Mouse (Mus musculus) stomach, embryonic 15.5 days (tissue): ENCODE data around the gene Swsap1. TPM values are rescaled to one million over a fixed set of nuclear protein-coding genes. Genes with fewer than 3 reads are reported as not detected.

Source experiments
- ATAC-seq: fragments of 200-750 bp; cut with Nextera tagmentation; 2 replicates; pipeline ENCODE4 v1.8.0; 2017; ENCODE audit warnings: low read depth, moderate number of reproducible peaks, moderate TSS enrichment; ENCODE audit not compliant: insufficient read depth, low FRiP score
- H3K27ac ChIP-seq: fragments of 300-500 bp; sonication (generic); 2 replicates; pipeline ENCODE4 v1.5.1; 2015; ENCODE audit warnings: mild to moderate bottlenecking, inconsistent platforms
- H3K27me3 ChIP-seq: fragments of 300-500 bp; sonication (generic); replicated peaks from 2 replicates; pipeline ENCODE4 v1.6.1; 2015; ENCODE audit warnings: inconsistent platforms
- H3K36me3 ChIP-seq: fragments of 300-500 bp; sonication (generic); 2 replicates; pipeline ENCODE4 v1.6.1; 2015; ENCODE audit warnings: inconsistent platforms
- H3K4me1 ChIP-seq: fragments of 300-500 bp; sonication (generic); 2 replicates; pipeline ENCODE4 v1.6.1; 2015; ENCODE audit warnings: inconsistent platforms
- H3K4me2 ChIP-seq: fragments of 300-500 bp; sonication (generic); 2 replicates; pipeline ENCODE4 v1.6.1; 2015; ENCODE audit warnings: mild to moderate bottlenecking, inconsistent platforms
- H3K4me3 ChIP-seq: fragments of 300-500 bp; sonication (generic); replicated peaks from 2 replicates; pipeline ENCODE4 v1.5.1; 2015; ENCODE audit warnings: inconsistent platforms
- H3K9ac ChIP-seq: fragments of 300-500 bp; sonication (generic); 2 replicates; pipeline ENCODE4 v1.6.1; 2015; ENCODE audit warnings: inconsistent platforms
- H3K9me3 ChIP-seq: fragments of 300-500 bp; sonication (generic); 2 replicates; pipeline ENCODE4 v1.6.1; 2016; ENCODE audit warnings: inconsistent platforms
- WGBS: fragments of 180-500 bp; shearing (Covaris S2); methylation state at CpG from one replicate; pipeline ENCODE4 v1.1.7; 2015; 5-methylcytosine and 5-hydroxymethylcytosine counted together
- polyA plus RNA-seq: library from polyadenylated mRNA; unstranded; fragments of >200 nt; fragmentation: Nextera tagmentation; extraction: Ambion mirVana; gene quantifications from 2 replicates; pipeline ENCODE4 v1.2.1, GENCODE M21; 2015

Gene Swsap1
- polyA plus RNA-seq: 6.2 and 6.6 TPM in 2 replicates

DNA sequence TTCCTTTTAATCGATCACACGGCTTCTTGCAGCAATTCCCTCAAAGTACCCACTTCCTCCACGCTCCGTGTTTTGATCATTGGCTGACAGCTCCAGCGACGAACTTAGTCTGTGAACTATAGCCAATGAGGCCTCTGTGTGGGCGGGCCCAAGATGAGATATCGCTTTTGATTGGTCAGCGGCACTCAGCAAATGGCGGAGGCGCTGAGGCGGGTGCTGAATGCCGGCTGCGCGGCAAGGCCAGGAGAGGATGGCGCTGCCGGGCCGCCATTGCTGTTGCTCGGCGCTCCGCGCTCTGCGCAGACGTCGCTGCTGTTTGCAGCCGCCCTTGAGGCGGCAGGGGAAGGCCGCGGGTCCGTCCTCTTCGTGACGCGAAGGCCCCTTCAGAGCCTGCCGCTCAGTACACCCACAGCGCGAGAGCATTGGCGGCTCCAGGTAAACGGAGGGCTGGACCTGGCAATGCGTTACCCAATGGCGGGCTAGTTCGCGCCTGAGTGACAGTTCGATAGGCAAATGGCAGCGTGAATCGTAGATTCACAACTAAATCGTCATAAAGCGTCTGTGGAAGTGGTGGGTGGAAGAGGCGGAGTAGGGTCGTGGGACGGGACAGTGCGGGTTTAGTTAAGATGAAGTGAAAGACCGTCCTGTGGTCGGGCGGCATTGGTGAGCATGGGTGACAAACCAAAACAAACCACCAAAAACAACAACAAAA, at the start of gene Swsap1:
Gene Swsap1, plus strand, starts transcription at position 186 of the 712 bp plus-strand sequence.
- peak; percentile 96 for ATAC-seq
- H3K27ac ChIP-seq: peak within 1 kb of the TSS; percentile 93
- peak within 1 kb of the TSS; percentile 57 for H3K4me2 ChIP-seq
- 0% methylated on average over 54 of the region's 54 CpGs for WGBS
- H3K4me1 ChIP-seq: peaks cover 8% of the 10 kb centered on the region; the same call in 1 of the 2 replicates
- H3K9ac ChIP-seq: peak within 1 kb of the TSS; percentile 70; the same call in 1 of the 2 replicates
- H3K27me3 ChIP-seq: peaks cover 1% of the 10 kb centered on the region
- H3K36me3 ChIP-seq: no peaks in the 10 kb centered on the region
- H3K9me3 ChIP-seq: no peaks in the 10 kb centered on the region
- H3K4me3 ChIP-seq: peak within 1 kb of the TSS; percentile 75

GRCm38 (mm10) chr9:21908216-21908615, 47.3 kb upstream of the Swsap1 start:
- ATAC-seq: no peak
- 70% methylated on average over 11 of the region's 11 CpGs for WGBS
- H3K27me3 ChIP-seq: no peaks in the 10 kb centered on the region
- 0 out of 2 replicates have a peak, but pooled peaks cover 6% of the 10 kb centered on the region for H3K36me3 ChIP-seq
- no peaks in the 10 kb centered on the region for H3K4me1 ChIP-seq
- no peak overlapping the region for H3K4me3 ChIP-seq
- no peak overlapping the region for H3K27ac ChIP-seq
- no peak overlapping the region for H3K4me2 ChIP-seq
- H3K9ac ChIP-seq: no peak overlapping the region
- H3K9me3 ChIP-seq: no peaks in the 10 kb centered on the region

DNA sequence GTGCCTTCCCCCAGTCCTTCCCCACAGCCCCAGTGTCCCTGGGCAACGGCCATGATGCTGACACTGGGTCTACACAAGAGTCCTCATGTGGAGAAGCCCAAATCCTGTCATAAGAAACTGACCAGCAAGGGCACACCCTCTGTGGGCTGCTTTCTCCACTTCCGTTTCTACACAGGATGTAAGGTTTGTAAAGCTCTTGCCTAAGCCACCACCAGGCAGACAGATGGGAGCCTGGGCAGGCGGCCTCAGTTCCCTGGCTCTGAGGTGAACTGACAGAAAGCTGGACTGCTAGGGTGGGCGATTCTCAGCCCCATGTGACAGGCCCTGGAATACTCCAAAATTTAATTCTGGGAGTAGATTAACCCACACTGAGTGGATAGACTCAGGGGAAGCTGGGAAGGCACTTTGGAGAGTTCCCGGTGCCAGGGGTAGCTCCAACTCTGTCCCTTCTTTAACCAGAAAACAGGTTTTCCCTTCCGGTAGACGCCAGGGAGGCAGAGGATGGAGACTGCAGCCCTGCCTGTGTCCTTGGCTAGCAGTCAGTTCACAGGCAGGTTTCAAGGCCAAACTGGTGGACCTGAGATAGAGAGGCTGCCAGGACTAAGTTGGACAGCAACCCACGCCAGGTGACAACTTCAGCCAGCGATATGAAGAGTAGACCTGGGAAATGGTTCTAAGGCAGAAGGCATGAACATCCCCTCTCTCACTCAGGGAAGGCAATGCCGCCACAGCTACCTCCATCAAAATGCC, 45.9 kb upstream of the Swsap1 start:
- H3K27ac ChIP-seq: no peak overlapping the region
- no peak overlapping the region for H3K9ac ChIP-seq
- H3K9me3 ChIP-seq: no peaks in the 10 kb centered on the region
- no peak overlapping the region for H3K4me3 ChIP-seq
- WGBS: 70% methylated on average over 10 of the region's 10 CpGs
- 0 out of 2 replicates have a peak, but pooled peaks cover 6% of the 10 kb centered on the region for H3K36me3 ChIP-seq
- ATAC-seq: no peak
- no peak overlapping the region for H3K4me2 ChIP-seq
- H3K4me1 ChIP-seq: no peaks in the 10 kb centered on the region
- no peaks in the 10 kb centered on the region for H3K27me3 ChIP-seq

- peak overlapping the region; percentile 62; the same call in 1 of the 2 replicates for H3K9ac ChIP-seq
- 0 out of 2 replicates have a peak, but pooled peaks cover 6% of the 10 kb centered on the region for H3K4me1 ChIP-seq
- H3K36me3 ChIP-seq: no peaks in the 10 kb centered on the region
- H3K27me3 ChIP-seq: no peaks in the 10 kb centered on the region
- H3K27ac ChIP-seq: peak overlapping the region; percentile 85
- H3K4me3 ChIP-seq: peak overlapping the region; percentile 82
- 42% methylated on average over 3 of the region's 3 CpGs for WGBS
- H3K9me3 ChIP-seq: no peaks in the 10 kb centered on the region
- H3K4me2 ChIP-seq: peak overlapping the region; percentile 96
- ATAC-seq: no peak; the same call in 1 of the 2 replicates
These were observed 38.6 kb upstream of the Swsap1 start for GRCm38 (mm10) chr9:21916851-21917492.

DNA sequence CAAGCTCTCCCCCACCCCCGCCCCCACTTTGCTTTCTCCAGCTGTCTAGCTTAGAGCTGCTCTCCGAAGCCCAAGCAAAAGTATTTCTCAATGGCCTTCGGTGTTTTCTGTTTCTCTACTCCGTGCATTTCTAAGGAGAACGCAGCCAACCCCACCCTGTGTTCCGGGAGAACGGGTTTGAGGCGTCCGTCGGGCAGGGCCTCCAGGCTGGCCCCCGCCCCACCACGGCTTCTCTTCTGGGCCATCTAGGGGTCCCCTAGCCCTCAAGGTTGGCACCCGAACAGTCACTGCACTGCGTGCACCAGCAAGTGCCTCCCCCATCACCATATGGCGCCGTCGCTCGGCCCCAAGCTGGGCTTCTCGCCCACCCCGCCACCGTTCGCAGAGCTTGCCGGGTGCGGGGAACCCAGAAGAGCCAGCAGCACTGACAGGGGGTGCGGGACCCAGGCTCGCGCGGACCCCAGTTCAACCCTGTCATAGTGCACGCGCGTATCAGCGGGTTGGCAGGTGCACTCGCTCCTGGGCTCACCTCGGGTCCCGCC, 38.0 kb upstream of the Swsap1 start:
- ATAC-seq: peak; percentile 19
- WGBS: 2% methylated on average over 35 of the region's 35 CpGs
- peak overlapping the region; percentile 85 for H3K27ac ChIP-seq
- H3K9me3 ChIP-seq: no peaks in the 10 kb centered on the region
- H3K36me3 ChIP-seq: no peaks in the 10 kb centered on the region
- H3K4me2 ChIP-seq: peak overlapping the region; percentile 96
- peak overlapping the region; percentile 82 for H3K4me3 ChIP-seq
- H3K4me1 ChIP-seq: 0 out of 2 replicates have a peak, but pooled peaks cover 6% of the 10 kb centered on the region
- peak overlapping the region; percentile 62 for H3K9ac ChIP-seq
- no peaks in the 10 kb centered on the region for H3K27me3 ChIP-seq

GRCm38 (mm10) chr9:21918035-21918592, 37.4 kb upstream of the Swsap1 start, which contains the start of gene Rab3d:
Gene Rab3d (minus strand): TSS chr9:21918192.
- no peaks in the 10 kb centered on the region for H3K36me3 ChIP-seq
- H3K4me1 ChIP-seq: 0 out of 2 replicates have a peak, but pooled peaks cover 6% of the 10 kb centered on the region
- peak within 1 kb of the TSS; percentile 96 for H3K4me2 ChIP-seq
- peak within 1 kb of the TSS; percentile 62 for H3K9ac ChIP-seq
- H3K27me3 ChIP-seq: no peaks in the 10 kb centered on the region
- H3K4me3 ChIP-seq: peak within 1 kb of the TSS; percentile 82
- WGBS: 0% methylated on average over 36 of the region's 36 CpGs
- H3K9me3 ChIP-seq: no peaks in the 10 kb centered on the region
- peak within 1 kb of the TSS; percentile 85 for H3K27ac ChIP-seq
- peak; percentile 92 for ATAC-seq

GRCm38 (mm10) chr9:21918692-21919384, 36.7 kb upstream of the Swsap1 start:
- H3K9me3 ChIP-seq: no peaks in the 10 kb centered on the region
- no peak overlapping the region for H3K9ac ChIP-seq
- 0 out of 2 replicates have a peak overlapping the region, but pooled peaks have one; percentile 2 for H3K27ac ChIP-seq
- H3K4me2 ChIP-seq: peak overlapping the region; percentile 96
- peaks cover 9% of the 10 kb centered on the region for H3K4me1 ChIP-seq
- no peaks in the 10 kb centered on the region for H3K36me3 ChIP-seq
- H3K27me3 ChIP-seq: no peaks in the 10 kb centered on the region
- peak overlapping the region; percentile 82; the same call in 1 of the 2 replicates for H3K4me3 ChIP-seq
- WGBS: 24% methylated on average over 5 of the region's 5 CpGs
- no peak for ATAC-seq

- 89% methylated on average over 4 of the region's 4 CpGs for WGBS
- H3K27me3 ChIP-seq: no peaks in the 10 kb centered on the region
- no peaks in the 10 kb centered on the region for H3K9me3 ChIP-seq
- no peak overlapping the region for H3K4me3 ChIP-seq
- H3K9ac ChIP-seq: no peak overlapping the region
- no peaks in the 10 kb centered on the region for H3K36me3 ChIP-seq
- ATAC-seq: no peak
- no peak overlapping the region for H3K27ac ChIP-seq
- no peak overlapping the region for H3K4me2 ChIP-seq
- peaks cover 11% of the 10 kb centered on the region for H3K4me1 ChIP-seq
These were observed 32.5 kb upstream of the Swsap1 start for GRCm38 (mm10) chr9:21923036-21923435.

GRCm38 (mm10) chr9:21923490-21924098, 32.0 kb upstream of the Swsap1 start:
- Histone ChIP-seq H3K9me3 (no peaks in the 10 kb centered on the region), H3K4me1 (peaks cover 9% of the 10 kb centered on the region), H3K4me2 (no peak overlapping the region), H3K27me3 (no peaks in the 10 kb centered on the region), H3K27ac (peak overlapping the region; percentile 80), H3K4me3 (no peak overlapping the region), H3K9ac (no peak overlapping the region), H3K36me3 (no peaks in the 10 kb centered on the region)
- 29% methylated on average over 3 of the region's 3 CpGs for WGBS
- no peak for ATAC-seq

DNA sequence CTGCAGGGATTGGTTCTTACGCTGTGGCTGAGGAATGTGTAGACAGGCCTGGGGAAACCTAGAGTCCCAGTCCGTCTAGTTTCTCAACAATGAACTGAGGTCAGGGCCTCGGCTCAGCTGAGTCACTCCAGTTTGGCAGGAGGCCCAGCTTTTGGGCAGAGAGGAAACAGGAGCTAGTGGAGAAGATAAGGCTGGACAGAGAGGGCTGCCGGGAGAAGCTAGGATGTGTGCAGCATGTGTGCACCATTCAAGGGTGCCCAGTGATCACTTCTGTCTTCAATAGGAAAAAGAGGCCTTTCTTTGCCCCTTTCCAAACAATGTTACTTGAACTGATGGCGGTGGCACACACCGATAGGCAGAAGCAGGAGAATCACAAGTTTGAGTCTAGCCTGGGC, 31.5 kb upstream of the Swsap1 start:
- peaks cover 9% of the 10 kb centered on the region for H3K4me1 ChIP-seq
- WGBS: 37% methylated on average over 6 of the region's 6 CpGs
- no peak overlapping the region for H3K9ac ChIP-seq
- H3K4me2 ChIP-seq: no peak overlapping the region
- ATAC-seq: peak; percentile 83
- H3K4me3 ChIP-seq: no peak overlapping the region
- H3K36me3 ChIP-seq: no peaks in the 10 kb centered on the region
- H3K9me3 ChIP-seq: no peaks in the 10 kb centered on the region
- peak overlapping the region; percentile 80 for H3K27ac ChIP-seq
- no peaks in the 10 kb centered on the region for H3K27me3 ChIP-seq
